Mouse (Mus musculus): ENCODE measurements around the gene Ccdc105. TPM values are rescaled to one million over a fixed set of nuclear protein-coding genes. Genes with fewer than 3 reads are reported as not detected.

Gene Ccdc105
- total and polyA plus RNA-seq, 2 experiments = not detected

DNA sequence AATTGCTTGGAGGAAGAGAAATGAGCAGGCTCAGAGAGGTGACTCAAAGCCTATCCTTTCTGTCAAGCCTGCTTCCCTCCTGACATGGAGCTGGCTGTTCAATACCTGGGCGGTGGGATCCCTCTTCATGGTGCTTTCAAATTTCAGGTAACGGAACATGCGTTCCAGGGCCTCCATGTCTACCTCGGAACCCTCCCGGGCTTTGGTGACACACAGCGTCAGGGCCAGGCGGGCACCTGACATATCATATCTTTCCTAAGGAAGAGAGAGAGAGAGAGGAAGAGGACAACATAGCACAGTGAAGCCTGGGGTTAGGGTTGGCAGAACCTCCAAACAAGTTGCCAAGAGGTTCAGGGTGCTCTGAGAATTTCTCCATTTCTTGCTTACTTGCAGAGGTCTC, 37.7 kb downstream of the Ccdc105 start:
- Histone ChIP-seq H3K4me1 (ENCODE audit: control insufficient read depth, insufficient read depth, low read length) (peaks cover 3% of the 10 kb centered on the region), H3K36me3 (ENCODE audit: control insufficient read depth, insufficient read depth, low read length) (no peaks in the 10 kb centered on the region), H3K9ac (ENCODE audit: low read depth, low read length) (no peak overlapping the region), H3K27ac (replicated peaks; ENCODE audit: insufficient read depth, low read depth, low read length) (no peak overlapping the region), H3K27me3 (ENCODE audit: control insufficient read depth, insufficient read depth, low read length) (no peaks in the 10 kb centered on the region), H3K79me2 (ENCODE audit: control insufficient read depth, insufficient read depth, low read length) (no peaks in the 10 kb centered on the region), H3K4me3 (ENCODE audit: insufficient read depth, low read depth, low read length) (no peak overlapping the region)
- TF ChIP-seq CTCF (IDR thresholded peaks at IDR 0.05; ENCODE audit: low read depth, low read length) = no peak
- no peak for TF ChIP-seq POLR2A (IDR thresholded peaks at IDR 0.05; ENCODE audit: extremely low read depth, insufficient read depth, low read length)
- DNase-seq (ENCODE audit: extremely low read depth, low read depth, low spot score) = no peak
- WGBS = 98% methylated on average over 7 of the region's 7 CpGs

DNA sequence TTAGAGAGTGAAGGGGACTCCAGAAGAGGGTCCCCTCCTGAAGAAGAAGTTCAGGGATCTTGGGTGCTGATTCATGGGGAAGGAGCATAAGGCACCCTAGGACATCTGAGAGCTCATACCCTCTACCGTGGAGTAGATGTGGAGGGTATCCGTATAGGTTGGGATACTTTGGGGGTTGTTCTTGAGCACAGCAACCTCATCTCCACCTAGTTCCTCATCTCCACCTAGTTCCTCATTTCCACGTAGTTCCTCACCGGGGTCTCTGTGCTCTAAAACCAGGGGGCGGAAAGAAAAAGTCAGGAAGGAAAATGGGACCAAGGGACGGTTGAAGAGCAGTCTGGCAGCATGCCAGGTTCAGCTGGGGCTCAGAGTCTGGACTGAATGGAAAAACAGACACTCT, 38.7 kb downstream of the Ccdc105 start:
- no peaks in the 10 kb centered on the region for H3K36me3 ChIP-seq (ENCODE audit: control insufficient read depth, insufficient read depth, low read length)
- peaks cover 3% of the 10 kb centered on the region for H3K4me1 ChIP-seq (ENCODE audit: control insufficient read depth, insufficient read depth, low read length)
- H3K79me2 ChIP-seq (ENCODE audit: control insufficient read depth, insufficient read depth, low read length) = no peaks in the 10 kb centered on the region
- H3K27me3 ChIP-seq (ENCODE audit: control insufficient read depth, insufficient read depth, low read length) = no peaks in the 10 kb centered on the region
- DNase-seq (ENCODE audit: extremely low read depth, low read depth, low spot score) = no peak
- H3K4me3 ChIP-seq (ENCODE audit: insufficient read depth, low read depth, low read length) = no peak overlapping the region
- TF ChIP-seq CTCF (IDR thresholded peaks at IDR 0.05; ENCODE audit: low read depth, low read length) = no peak
- TF ChIP-seq POLR2A (IDR thresholded peaks at IDR 0.05; ENCODE audit: extremely low read depth, insufficient read depth, low read length) = no peak
- no peak overlapping the region for H3K9ac ChIP-seq (ENCODE audit: low read depth, low read length)
- no peak overlapping the region for H3K27ac ChIP-seq (replicated peaks; ENCODE audit: insufficient read depth, low read depth, low read length)
- WGBS = 73% methylated on average over 6 of the region's 6 CpGs

DNA sequence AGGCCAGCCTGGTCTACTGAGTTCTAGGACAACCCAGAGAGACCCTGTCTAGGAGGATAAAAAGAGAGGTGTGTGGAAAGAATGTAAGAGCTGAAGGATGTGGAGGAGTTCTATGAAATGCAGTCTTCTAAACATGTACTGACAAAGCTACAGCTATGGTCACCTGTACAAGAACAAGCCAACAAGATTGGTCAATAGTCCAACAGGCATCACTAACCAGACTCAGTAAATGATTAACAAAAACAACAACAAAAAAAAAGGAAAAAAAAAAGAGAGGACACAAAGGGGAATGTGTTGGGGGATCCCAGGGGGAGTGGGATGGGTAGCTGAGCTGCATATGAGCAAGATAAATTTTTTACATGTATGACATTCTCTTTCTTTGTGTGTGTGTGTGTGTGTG, 42.2 kb downstream of the Ccdc105 start:
- TF ChIP-seq CTCF (IDR thresholded peaks at IDR 0.05; ENCODE audit: low read depth, low read length) (no peak), POLR2A (IDR thresholded peaks at IDR 0.05; ENCODE audit: extremely low read depth, insufficient read depth, low read length) (no peak)
- Histone ChIP-seq H3K4me1 (ENCODE audit: control insufficient read depth, insufficient read depth, low read length) (peaks cover 3% of the 10 kb centered on the region), H3K27me3 (ENCODE audit: control insufficient read depth, insufficient read depth, low read length) (no peaks in the 10 kb centered on the region), H3K27ac (replicated peaks; ENCODE audit: insufficient read depth, low read depth, low read length) (no peak overlapping the region), H3K4me3 (ENCODE audit: insufficient read depth, low read depth, low read length) (no peak overlapping the region), H3K36me3 (ENCODE audit: control insufficient read depth, insufficient read depth, low read length) (no peaks in the 10 kb centered on the region), H3K79me2 (ENCODE audit: control insufficient read depth, insufficient read depth, low read length) (no peaks in the 10 kb centered on the region), H3K9ac (ENCODE audit: low read depth, low read length) (no peak overlapping the region)
- DNase-seq (ENCODE audit: extremely low read depth, low read depth, low spot score) = peak; percentile 81

- TF ChIP-seq CTCF (IDR thresholded peaks at IDR 0.05; ENCODE audit: low read depth, low read length) (no peak), POLR2A (IDR thresholded peaks at IDR 0.05; ENCODE audit: extremely low read depth, insufficient read depth, low read length) (no peak)
- WGBS = 53% methylated on average over 3 of the region's 3 CpGs
- no peaks in the 10 kb centered on the region for H3K4me1 ChIP-seq (ENCODE audit: control insufficient read depth, insufficient read depth, low read length)
- H3K27me3 ChIP-seq (ENCODE audit: control insufficient read depth, insufficient read depth, low read length) = no peaks in the 10 kb centered on the region
- no peak for DNase-seq (ENCODE audit: extremely low read depth, low read depth, low spot score)
- H3K27ac ChIP-seq (replicated peaks; ENCODE audit: insufficient read depth, low read depth, low read length) = no peak overlapping the region
- no peaks in the 10 kb centered on the region for H3K36me3 ChIP-seq (ENCODE audit: control insufficient read depth, insufficient read depth, low read length)
- H3K4me3 ChIP-seq (ENCODE audit: insufficient read depth, low read depth, low read length) = no peak overlapping the region
- no peaks in the 10 kb centered on the region for H3K79me2 ChIP-seq (ENCODE audit: control insufficient read depth, insufficient read depth, low read length)
- H3K9ac ChIP-seq (ENCODE audit: low read depth, low read length) = no peak overlapping the region
Observed at GRCm38 (mm10) chr10:78700881-78701280, 52.0 kb downstream of the Ccdc105 start.

Other genes with a start within 250 kb of the Ccdc105 start
- not detected in 2 replicates for gene Olfr1358, start 235.6 kb downstream of the Ccdc105 start, total RNA-seq (2014; rRNA removed)
- not detected in 2 replicates for gene Olfr1358, start 235.6 kb downstream of the Ccdc105 start, polyA plus RNA-seq (2012; rRNA removed)
- gene Ilvbl, start 178.7 kb downstream of the Ccdc105 start, total RNA-seq (2014; rRNA removed) = 27.2 and 28.4 TPM in 2 replicates
- 44.3 and 47.1 TPM in 2 replicates for gene Ilvbl, start 178.7 kb downstream of the Ccdc105 start, polyA plus RNA-seq (2012; rRNA removed)
- 0.74 and 0.94 TPM in 2 replicates for gene Syde1, start 161.1 kb downstream of the Ccdc105 start, total RNA-seq (2014; rRNA removed)
- gene Syde1, start 161.1 kb downstream of the Ccdc105 start, polyA plus RNA-seq (2012; rRNA removed) = 2.5 and 3.4 TPM in 2 replicates
- gene Olfr1357, start 135.0 kb downstream of the Ccdc105 start, total RNA-seq (2014; rRNA removed) = not detected in 2 replicates
- not detected in 2 replicates for gene Olfr1357, start 135.0 kb downstream of the Ccdc105 start, polyA plus RNA-seq (2012; rRNA removed)
- gene Casp14, start 34.8 kb downstream of the Ccdc105 start, total RNA-seq (2014; rRNA removed) = not detected in 2 replicates
- not detected in 2 replicates for gene Casp14, start 34.8 kb downstream of the Ccdc105 start, polyA plus RNA-seq (2012; rRNA removed)
- gene Slc1a6, start 27.4 kb upstream of the Ccdc105 start, total RNA-seq (2014; rRNA removed) = 0.18 TPM in 1 of 2 replicates, not detected in the other
- 0.07 and 0.10 TPM in 2 replicates for gene Slc1a6, start 27.4 kb upstream of the Ccdc105 start, polyA plus RNA-seq (2012; rRNA removed)
- not detected in 2 replicates for gene Olfr1356, start 99.1 kb upstream of the Ccdc105 start, total RNA-seq (2014; rRNA removed)
- not detected in 2 replicates for gene Olfr1356, start 99.1 kb upstream of the Ccdc105 start, polyA plus RNA-seq (2012; rRNA removed)
- not detected in 2 replicates for gene Olfr1355, start 122.5 kb upstream of the Ccdc105 start, total RNA-seq (2014; rRNA removed)
- not detected in 2 replicates for gene Olfr1355, start 122.5 kb upstream of the Ccdc105 start, polyA plus RNA-seq (2012; rRNA removed)
- not detected in 2 replicates for gene Olfr1354, start 160.1 kb upstream of the Ccdc105 start, total RNA-seq (2014; rRNA removed)
- not detected in 2 replicates for gene Olfr1354, start 160.1 kb upstream of the Ccdc105 start, polyA plus RNA-seq (2012; rRNA removed)
- gene Olfr8, start 197.6 kb upstream of the Ccdc105 start, total RNA-seq (2014; rRNA removed) = not detected in 2 replicates
- not detected in 2 replicates for gene Olfr8, start 197.6 kb upstream of the Ccdc105 start, polyA plus RNA-seq (2012; rRNA removed)
- gene Olfr1353, start 210.2 kb upstream of the Ccdc105 start, total RNA-seq (2014; rRNA removed) = not detected in 2 replicates
- not detected in 2 replicates for gene Olfr1353, start 210.2 kb upstream of the Ccdc105 start, polyA plus RNA-seq (2012; rRNA removed)
- gene Olfr1352, start 228.0 kb upstream of the Ccdc105 start, total RNA-seq (2014; rRNA removed) = not detected in 2 replicates
- gene Olfr1352, start 228.0 kb upstream of the Ccdc105 start, polyA plus RNA-seq (2012; rRNA removed) = not detected in 2 replicates